Mouse (Mus musculus) ES-E14 (cell line): ENCODE data around the gene Selenov.

ENCODE experiments used
- MAFK ChIP-seq: IDR thresholded peaks from 2 replicates; pipeline ENCODE4 v1.6.1; 2014; ENCODE audit warnings: mild to moderate bottlenecking, low read depth, low read length, inconsistent platforms; ENCODE audit not compliant: insufficient read depth
- ZNF384 ChIP-seq: IDR thresholded peaks from 2 replicates; pipeline ENCODE4 v1.6.1; 2012; ENCODE audit warnings: low read depth, low read length, inconsistent platforms

DNA sequence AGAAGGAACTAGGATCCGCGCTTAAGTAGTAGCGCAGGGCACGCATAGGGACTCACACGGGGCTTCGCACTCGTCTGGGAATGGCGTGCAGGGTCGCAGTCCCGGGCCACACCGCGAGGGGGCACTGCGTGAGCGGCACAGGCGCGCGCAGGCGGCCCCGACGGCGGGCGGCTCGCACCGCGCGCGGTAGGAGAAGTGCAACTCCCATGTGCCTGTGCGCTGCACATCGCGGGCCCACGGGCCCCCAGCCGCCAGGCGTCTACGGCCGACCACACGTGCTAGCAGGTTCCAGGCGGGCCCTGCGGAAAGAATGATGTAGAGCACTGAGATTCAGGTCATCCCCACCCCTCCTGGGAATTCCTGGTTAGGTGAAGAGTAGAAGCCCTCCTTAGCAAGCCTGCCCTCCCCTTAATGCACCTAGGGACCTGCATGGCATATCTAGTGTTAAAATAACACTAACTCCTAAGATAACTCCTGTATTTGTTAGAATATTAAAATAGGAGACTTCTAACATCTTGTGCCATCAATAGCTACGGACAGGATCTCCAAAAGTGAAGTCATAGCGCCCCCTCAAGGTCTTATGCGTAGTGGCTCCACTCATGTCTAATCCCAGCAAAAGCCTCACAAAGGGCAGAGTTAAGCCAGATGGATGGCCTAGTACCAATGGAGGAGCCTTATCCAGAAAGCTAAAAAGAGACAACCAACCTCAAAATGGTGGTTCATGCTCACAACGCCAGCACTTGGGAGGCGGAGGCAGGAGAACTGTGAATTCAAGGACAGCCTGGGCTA, 8.0 kb upstream of the Selenov start:
- TF ChIP-seq ZNF384: no peak
- no peak for TF ChIP-seq MAFK
